Mouse (Mus musculus) c-Kit-positive CD71-positive TER-119-positive erythroid progenitor cells, embryonic 14.5 days (primary cell): ENCODE results near the gene St7.

ENCODE experiments used
- DNase-seq: peaks from one replicate; pipeline ENCODE4 v3.0.0-alpha.2; 2013; ENCODE audit warnings: low spot score

The St7 gene

DNA sequence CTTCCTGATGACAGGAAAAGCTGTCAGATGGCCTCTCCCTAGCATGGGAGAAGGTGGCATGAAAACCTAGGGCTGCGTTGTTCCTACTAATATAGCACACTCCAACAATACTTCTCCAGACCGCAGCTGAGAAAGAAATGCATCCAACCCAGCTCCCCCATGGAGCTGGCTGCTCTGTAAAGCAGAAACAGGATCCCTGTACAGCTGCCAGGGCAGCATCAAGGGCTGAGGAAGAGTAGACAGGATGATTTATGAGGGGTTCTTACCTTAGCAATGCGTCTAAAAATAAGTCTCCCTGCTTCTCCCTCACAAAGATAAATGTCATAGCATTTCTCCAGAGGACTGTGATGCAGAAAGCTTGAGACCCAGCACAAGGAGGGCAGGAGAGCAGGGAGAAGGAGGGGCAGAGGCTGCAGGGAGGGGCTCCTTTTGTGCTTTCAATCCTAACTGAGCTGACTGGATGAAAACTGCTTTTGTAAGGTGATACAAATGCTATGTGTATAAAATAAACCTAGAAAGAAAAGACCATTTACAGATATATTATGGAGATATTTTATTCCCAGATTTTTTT, 124.2 kb downstream of the St7 start:
- no peak for DNase-seq

DNA sequence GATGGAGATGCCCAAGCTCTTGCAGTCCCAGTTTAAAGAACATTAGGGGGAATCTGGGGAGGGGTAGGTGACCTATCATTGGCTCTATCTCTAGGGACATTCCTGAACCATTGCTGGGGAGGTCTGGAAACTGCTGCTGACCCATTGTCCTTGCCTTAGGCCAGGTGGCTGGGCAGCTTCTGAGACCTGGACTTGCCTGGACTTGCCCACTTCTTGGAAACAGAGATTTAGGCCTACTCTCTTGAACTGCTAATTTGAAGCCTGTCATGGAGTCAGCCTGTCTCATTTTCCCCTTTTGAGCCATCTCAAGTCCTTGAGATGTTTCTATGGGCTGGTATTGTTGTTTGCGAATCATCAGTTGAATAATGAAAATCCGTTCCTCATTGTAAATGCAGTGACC, 130.9 kb downstream of the St7 start:
- no peak for DNase-seq

DNA sequence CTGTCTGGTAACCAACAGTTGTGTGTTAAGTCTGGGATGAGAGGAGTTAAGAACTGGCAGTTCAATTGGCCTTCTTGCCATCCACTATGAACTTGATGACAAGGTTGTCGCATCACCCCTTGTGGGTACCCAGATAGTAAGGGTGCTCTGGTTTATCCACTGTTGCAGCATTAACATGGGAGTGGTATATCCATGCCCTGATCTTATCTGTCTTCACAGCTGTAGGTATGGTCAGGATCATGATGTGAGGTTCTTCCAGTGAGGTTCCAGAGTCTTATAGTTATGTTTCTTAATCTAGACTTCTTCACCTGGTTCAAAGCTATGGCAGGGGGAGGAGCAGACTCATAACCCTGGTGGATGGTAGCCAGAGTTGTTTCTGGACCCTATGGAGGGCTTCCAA, 132.0 kb downstream of the St7 start:
- DNase-seq, result no peak

DNA sequence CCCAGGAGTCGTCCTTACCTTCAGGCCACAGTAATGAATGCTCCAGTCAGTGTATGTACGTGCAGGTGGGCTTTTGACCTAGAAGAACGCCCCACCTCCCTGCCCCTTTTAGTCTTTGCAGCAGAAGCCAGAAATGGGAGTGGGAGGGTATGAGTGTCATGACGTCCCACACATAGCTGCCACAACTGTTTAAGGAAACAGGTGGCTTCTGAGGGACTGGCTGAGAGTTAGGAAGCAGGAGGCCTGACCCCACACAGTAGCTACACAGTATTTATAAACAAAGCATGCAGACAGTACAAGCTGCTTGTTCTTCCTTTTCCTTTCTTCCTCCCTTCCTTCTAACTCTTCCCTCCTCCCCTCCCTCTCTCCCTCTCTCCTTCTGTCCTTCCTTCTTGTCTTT, 135.6 kb downstream of the St7 start:
- DNase-seq, result no peak

DNA sequence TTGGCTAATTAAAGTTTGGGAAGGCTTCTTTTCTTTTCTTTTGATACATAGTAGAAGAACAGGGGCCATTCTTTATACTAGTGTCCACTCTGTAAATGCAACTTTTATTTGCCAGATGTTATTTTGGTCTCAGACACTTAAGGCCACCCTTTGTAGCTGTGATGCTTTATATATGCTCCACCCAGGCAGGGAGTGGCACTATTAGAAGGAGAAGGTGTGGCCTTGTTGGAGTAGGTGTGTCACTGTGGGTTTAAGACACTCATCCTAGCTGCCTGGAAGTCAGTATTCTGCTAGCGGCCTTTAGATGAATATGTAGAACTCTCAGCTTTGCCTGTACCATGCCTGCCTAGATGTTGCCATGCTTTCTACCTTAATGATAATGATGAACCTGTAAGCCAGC, 137.2 kb downstream of the St7 start:
- DNase-seq, result no peak

DNA sequence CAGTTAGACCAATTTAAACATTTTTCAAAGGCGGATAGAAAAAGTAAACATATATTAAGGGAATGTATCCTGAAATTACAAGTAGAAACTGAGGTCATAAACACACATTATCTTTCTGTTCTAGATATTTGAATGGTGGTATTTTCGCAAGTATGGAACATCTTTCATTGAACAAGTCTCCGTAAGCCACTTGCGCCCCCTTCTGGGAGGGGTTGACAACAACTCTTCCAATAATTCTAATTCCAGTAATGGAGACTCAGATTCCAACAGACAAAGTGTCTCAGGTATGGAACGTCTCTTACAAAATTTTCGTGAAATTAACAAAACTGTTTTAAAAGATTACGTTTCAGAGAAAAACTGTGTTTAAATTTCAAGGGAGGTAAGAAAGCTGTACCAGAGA, 141.8 kb downstream of the St7 start:
- peak; percentile 79 for DNase-seq

DNA sequence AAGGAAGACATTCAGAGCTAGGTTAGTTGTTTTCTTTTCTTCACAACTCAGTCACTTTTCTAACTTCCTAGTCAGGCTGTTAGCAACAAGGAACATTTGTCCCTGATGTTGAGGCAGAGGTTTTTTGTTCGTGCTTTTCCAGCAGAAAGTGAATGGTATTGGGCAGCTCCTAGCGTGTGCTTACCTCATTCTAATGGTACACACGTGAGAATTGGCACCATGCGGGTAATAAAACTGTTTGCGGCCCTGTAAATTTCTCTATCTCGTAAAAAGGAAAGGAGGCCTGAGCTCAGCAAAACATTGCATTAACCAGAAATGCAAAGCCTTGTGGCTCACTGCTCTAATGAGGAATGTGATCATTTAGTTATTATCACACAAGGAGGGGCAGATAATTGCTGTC, 143.0 kb downstream of the St7 start:
- DNase-seq, result no peak

DNA sequence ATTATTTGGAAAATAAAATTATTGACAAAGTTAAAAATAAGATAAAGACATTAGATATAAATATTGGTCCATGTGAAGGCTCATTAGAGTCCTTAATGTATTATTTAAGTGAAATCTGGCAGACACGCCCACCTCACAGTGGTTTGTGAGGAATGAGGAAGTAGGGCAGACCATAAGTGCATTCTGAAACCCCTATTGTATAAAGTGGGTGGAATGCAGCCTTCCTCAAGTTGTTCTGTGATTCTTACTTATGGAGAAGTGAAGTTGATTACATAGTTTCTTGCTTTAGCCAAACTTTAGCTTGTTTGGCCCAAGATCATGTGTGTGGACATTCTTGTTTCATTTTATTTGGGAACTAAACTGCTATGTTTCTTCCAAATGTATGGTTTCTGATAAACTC, 144.9 kb downstream of the St7 start:
- DNase-seq, result no peak

DNA sequence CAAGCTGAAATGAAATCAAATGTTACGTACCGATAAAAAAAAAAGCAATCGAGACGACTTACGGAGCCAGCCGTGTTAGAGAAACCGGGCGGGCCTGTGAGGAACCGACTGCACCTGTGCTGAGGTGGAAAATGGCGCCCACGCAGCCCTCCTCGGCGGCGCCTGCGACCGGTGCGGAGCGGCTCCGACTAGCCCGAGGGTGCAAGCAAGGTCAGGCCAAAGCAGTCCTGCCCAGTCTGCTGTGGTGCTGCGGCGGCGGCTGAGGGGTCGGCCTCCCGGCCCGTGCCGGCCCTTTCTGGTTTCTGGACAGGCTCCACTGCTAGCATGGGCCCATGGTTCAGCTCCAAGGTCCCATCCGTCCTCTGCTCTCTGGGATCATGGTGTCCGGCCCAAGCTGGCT, 147.7 kb downstream of the St7 start:
- no peak for DNase-seq

DNA sequence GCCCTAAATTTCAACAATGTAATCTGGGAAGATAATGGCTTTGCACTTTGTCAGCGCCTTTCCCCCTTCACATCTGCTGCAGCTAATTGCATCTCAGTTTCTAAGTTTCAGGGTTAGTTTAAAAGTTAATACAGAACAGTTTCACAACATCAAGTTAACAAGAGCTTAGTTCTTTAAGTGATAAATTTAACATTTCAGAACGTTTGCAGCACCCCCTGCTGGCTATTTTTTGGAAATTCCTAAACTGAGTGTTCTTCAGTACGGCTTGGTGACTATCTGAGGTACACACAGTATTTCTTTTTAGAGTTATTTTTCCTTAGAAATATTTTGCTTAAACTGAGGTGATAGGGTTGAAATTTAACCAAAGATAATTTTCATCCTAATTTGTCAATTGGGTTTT, 150.0 kb downstream of the St7 start:
- peak; percentile 63 for DNase-seq

DNA sequence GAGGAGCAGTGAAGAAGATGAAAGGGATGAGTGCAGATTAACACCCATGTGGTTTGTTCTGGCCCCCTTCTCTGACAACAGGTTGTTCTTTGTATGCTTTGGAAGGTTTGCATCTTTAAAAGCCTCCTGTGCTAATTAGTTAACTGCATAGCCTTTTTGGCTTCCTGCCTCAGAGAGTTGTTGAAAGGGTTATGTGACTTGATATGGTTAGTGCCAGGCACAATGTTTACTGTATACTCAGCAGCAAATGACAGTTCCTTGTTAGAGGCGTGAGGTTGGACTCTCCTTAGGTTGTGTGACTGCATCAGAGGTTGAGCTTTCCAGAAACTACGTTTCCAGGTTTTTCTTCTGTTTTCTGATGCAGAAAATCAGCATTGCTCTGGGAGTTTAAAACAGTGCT, 158.6 kb downstream of the St7 start:
- no peak for DNase-seq

DNA sequence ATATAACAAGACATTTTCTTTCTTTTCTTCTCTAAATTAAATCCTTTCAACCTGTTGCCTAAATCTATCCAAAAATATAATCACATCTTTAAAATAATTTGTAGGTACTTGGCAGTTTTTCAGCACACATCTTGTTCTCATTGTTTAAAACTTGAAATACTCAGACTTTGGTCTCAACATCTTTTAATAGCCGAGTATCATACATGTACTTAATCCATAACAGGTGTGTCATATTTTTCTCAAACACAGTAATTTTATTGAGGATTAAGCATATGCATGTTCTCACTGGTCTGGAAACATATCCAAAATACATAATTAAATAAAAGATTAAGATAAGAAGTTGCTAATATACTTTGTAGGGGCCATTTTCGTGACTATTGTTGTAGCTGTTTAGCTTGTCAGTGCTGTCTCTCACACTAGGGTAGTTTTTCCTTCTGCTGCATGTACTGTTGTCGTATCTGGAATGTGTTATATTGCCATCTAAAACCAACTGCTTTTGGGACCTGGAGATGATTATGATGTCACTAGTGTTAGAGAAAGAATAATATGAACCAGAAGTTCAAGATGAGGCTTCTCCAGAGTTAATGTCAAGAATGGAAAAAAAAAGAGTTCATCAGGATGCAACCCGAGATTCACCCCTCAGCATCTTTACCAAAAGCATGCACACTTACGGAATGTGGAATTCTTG, 161.0 kb downstream of the St7 start:
- DNase-seq, result no peak

DNA sequence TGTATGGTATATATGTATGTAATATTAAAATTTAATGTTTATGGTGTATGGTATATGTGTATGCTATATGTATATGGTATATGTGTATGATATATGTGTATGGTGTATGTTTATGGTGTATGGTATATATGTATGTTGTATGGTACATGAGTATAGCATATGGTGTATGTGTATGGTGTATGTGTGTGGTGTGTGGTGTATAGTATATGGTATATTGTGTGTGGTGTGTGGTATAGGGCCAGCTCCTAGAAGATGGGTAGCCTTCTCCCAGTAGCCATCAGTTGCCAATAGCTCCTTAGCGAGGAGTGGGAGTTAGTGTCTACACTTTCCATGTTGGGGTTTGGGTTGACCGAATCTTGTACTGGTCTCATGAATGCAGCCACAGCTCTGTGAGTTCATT, 162.9 kb downstream of the St7 start:
- DNase-seq, result no peak

DNA sequence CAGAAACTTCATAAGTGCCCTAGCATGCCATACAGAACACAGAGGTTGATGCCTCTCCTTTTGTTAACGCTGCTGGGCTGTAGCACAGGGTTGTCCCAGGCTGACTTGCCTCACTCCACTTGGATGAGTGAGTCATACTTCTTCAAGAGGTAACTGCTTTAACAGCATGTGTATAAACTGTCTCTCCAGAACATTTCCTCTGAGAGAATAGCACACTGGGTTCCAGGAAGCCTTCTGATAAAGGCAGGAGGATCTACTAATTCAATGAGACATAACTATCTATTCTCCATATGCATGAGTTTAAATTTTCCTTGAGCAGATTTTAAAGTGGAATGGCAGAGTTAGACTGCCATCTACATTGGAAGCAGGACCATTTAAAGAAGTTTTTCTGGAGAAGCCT, 166.8 kb downstream of the St7 start:
- DNase-seq, result no peak

DNA sequence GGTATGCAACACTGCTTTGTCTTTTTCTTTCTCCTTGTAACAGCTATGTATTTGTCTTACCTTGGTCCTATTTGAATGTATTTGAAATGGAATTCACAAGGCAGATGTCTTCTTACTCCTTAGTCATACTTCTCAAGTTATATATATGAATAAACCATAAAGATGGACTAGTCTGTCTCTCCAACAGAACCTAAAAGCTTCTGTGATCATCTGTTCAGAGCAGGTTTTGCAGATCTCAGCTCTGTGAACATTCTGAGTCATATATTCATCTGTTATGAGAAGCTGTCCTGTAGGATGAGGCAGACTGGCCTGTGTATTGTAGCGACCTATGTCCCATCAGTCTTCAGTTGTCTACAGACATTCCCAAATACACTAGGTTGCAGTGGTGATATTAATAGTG, 167.7 kb downstream of the St7 start:
- DNase-seq, result no peak

DNA sequence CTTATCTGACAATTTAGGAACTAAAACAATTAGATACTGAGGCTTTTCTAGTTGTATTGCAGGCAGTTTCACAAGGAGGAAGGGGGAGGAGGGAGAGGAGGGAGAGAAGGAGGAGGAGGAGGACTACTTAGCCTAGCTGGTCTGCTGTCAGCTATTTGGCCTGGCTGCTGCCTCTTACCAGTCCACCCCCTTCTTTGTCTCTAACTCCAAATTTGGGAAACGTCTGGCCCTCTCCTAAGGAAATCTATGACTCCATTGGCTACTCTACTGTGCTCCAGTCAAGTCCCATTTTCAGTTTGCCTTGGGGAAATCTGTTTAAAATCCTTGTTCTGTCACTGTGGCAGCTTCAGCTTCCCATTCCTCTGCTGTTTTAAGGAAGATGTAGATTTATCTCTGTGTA, 175.1 kb downstream of the St7 start:
- no peak for DNase-seq

DNA sequence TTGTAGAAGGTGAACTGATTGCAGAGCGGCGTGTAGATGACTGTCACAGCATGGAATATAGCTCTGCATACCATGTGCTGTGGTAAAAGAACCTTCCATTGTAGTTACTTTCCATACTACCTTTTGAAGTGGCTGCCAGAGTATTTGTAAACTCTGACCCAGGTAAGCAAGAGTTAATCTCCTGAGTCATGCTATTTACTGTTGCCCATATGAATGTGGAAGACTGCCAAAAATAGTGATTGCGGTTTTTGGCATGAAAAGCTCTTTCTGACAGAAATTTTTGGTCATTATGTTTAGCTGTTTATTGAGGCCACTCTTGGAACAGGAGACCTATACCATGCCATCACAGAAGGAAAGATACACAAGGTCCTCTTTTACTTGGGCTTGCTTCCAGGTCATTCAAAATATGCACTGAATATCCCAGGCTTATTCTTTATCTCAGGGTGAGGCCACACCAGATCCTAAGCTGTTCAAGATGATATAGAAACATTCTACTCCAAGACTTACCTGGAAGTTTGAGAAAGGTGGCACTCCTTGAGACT, 179.2 kb downstream of the St7 start:
- no peak for DNase-seq

DNA sequence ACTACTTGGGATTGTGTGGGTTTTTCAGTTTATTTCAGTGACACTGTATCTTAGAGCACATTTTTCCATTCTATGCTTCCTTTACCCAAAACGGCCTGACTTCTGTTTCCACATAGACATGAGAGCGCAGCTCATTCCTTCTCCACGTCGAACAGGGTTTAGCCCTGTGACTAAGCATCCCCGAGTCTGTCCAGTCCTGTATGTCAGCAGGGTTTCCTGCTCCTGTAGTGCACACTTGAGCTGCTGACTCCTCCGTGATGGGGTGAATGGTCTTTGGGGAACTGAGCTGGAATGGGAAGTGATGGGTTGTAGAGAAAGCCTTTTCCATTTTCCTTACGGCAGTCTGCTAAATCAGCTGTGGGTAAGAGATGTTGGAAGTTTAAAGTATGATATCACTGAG, 182.9 kb downstream of the St7 start:
- DNase-seq, result no peak

DNA sequence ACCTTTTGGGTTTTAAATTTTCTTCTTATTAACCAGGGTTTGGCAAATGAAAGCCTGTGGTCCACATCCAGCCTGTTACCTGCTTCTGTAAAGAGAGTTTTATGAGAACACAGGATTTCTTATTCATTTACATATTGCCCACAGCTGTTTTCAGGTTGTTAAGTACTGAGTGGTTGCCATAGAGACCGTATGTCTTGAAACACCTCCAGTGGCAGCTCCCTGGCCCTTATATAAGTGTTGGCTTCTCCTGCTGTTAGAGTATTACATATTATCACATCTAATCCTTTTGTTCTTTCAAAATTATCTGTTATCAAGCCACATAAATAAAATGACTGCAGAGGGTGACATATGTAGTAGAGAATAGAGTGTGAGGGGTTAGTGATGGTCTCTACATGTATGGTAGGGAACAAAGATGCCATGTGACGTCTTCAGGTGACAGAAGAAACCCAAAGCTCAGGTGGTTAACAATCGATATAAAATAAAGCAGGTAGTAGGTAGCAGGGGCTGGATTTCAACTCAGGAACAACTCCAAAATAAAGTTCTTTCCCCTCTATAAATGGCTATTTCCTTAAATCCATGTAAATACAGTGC, 183.4 kb downstream of the St7 start:
- no peak for DNase-seq

DNA sequence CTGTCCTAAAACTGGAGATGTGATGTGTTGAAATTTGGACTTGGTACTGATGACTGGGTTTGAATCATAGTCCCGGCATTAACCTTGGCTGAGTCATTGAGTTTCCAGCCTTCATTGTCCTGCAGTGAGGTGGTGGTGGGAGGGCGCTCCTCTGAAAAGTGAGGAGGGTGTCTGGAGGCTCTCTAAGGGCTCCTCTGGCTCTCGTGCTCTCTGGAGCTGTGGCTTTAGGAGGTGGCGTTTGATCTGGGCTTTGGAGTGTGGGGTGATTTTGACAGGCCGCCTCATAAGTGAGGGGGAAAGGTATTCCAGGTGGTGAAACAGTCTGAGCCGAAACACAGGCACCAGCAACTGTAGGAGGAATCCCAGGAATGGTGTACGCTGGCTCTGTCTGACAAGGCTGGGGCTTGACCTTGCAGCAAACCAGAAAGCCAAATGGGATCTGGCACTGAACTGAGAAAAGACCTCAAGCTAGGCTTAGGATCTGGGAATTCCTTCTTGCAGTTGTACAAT, 184.0 kb downstream of the St7 start:
- DNase-seq, result no peak

DNA sequence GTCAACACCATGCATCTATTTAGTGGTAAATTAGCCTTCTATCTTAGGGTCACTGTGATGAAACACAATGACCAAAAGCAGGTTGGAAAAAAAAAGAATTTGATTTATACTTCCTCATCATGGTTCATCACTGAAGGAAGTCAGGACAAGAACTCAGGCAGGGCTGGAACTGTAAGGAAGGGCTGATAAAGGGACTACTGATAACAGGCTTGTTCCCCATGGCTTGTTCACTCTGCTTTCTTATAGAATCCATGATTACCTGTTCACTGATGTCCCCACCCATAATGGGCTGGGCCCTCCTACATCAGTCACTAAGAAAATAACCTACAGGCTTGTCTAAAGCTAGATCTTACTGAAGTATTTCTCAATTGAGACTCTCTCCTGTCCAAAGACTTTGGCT, 190.2 kb downstream of the St7 start:
- no peak for DNase-seq

DNA sequence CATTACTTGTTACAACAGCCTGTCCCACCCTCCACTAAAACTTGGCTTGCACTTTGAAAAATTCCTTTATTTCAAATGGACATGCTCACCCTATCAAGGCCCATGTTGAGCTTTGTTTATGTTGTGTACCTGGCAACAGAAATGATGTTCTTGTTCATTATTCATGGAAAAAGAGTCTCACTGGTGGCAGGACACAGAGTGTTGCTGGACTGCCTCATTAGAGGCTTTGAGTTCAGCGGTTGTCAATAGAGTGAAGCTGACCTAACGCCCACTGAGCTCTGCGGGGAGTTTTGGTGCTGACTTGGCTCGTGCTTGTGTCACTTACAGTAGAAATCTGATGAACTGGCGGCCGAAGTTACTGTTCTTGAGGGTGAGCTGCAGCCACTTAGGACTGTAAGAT, 195.0 kb downstream of the St7 start:
- no peak for DNase-seq

DNA sequence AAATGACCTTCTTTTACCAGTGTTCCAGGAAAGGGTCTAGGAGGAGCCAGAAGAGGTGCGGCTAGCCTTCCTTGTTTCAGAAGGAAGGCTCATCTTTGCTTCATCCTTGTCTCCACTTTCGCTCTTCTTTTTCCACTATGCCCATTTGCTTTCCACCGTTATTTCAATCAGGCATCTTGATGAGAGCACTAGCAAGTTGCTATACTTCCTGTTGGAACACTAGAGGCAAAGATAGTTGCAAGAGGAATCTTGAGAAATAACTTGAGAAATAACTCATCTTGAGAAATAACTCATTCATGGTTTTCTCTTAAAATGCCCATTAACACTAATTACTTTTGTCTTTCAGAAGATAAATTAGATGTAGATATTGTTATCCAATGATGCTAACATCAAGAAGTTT, 202.8 kb downstream of the St7 start:
- no peak for DNase-seq

DNA sequence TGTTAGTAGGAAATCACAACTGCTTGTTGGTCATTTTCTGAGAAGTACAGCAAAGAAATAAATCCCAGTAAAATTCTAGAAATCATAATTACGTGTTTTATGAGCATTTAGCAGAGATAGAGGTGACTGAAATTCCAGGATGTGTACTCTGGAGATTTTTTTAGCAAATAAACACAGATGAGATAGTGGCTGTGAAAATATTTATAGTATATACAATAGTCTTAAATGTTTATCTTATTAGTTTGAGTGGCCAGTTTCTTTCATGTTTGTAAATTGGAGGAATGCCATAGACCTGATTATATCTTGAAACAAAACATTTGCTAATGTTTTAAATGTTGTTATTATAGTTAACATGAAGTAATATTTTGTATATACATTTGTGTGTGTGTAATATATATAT, 205.8 kb downstream of the St7 start:
- no peak for DNase-seq
